Mouse (Mus musculus) lung, postnatal 4 days (tissue): ENCODE results near the gene Dhodh.

Experiments
- DNase-seq, 2 experiments: peaks; one replicate each; pipeline ENCODE4 v3.0.0; 2021

The Dhodh gene

DNA sequence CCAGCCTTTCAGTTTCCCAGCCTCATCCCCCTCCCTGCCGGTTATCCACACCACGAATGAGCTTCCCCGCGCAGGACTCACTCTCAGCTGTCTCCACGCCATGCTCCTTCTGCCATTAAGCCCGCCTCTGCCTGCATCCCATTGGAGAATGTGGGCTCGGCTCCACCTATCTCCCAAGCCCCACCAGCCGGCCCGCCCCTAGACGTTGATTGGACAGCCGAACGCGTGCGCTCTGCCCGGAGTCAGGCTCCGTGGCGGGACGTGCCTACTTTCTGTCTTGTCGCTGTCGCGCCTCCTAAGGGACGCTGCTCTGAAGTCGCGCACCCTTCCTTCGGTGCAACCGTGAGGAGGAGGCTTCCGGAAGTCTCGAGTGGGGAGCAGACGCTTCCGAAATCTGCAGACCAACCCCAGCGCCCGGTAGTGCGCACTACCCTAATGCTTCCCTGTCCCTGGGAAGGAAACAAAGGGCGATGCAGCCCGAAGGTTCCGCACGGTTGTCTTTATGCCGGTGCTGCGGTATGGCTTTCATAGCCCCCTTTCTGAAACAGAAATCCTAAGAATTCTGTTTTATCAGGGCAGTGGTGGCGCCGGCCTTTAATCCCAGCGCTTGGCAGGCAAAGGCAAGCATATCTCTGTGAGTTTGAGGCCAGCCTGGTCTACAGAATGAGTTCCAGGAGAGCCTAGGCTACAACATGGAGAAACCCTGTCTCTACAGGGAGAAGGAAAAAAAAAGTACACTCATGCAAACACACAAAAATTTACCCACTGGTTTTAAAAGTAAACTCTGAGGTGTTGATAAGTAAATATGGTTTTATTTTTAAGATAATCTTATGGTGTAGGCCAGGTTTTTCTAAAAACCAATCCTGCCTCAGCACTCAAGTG, at the start of gene Dhodh:
TSS of gene Dhodh (minus strand) at position 403 of the 882 bp plus-strand sequence.
- DNase-seq = peak; percentile 97 to 98

DNA sequence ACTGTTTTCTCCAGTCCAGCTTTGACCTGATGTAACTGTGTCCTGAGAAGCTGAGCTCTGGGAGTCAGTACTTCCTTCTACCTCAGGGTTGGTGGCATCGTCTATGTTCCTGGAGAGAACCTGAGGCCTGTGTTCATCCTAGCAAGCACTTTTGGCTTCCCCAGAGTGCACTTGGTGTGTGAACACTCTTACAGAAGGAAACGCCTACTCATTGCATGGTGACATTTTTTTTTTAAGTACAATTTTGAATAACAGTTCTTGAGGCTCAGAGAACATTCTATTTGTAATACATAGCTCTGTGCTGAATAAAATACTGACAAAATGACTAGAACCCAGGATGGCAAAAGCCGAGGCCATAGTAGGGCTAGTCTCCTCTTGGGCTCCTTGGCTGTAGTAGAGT, 48.4 kb upstream of the Dhodh start:
- DNase-seq = no peak

GRCm38 (mm10) chr8:109650801-109651200, 42.3 kb upstream of the Dhodh start:
- no peak for DNase-seq

- DNase-seq = no peak
These were observed 40.0 kb upstream of the Dhodh start for GRCm38 (mm10) chr8:109648469-109648868.

GRCm38 (mm10) chr8:109647331-109647730, 38.9 kb upstream of the Dhodh start:
- no peak for DNase-seq

DNA sequence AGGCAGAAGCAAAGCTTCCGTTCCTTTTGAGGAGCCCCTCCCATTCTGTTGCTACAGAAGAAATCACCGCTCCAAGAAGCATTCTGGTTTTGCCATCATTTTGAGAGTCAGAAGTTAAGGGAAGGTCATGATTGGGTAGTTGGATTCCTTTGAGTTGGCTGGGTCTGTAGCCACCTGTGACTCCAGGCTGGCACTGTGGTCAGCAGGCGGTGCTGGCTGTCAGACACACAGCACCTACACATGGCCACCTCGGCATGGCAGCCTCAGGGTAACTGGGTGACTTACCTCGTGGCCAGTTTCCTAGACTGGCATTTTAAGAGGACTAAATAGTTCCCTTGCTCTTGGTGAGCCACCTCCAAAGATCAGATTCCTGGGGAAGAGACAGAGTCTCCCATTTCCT, 32.8 kb upstream of the Dhodh start:
- DNase-seq = no peak

GRCm38 (mm10) chr8:109640410-109640809, 31.9 kb upstream of the Dhodh start:
- no peak for DNase-seq

GRCm38 (mm10) chr8:109638851-109639250, 30.4 kb upstream of the Dhodh start:
- DNase-seq = no peak

GRCm38 (mm10) chr8:109635146-109635545, 26.7 kb upstream of the Dhodh start:
- DNase-seq = no peak

DNA sequence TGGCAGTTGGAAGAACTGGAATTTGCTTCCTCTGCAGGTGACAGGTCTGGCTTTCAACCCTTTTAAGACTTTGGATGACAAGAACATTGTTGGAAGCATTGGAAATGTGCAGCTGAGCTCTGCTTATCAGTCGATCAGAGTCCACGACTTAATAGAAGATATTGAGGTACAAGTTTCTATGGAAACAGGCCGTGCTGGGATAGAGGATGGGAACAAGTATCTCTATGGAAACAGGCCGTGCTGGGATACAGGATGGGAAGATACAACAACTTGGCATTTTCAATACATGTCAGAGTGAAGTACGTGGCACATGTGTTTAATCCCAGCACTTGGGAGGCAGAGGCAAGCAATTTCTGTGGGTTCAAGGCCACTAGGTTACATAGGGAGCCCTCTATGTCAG, 24.0 kb upstream of the Dhodh start:
- no peak for DNase-seq

- no peak for DNase-seq
These were observed 20.2 kb upstream of the Dhodh start for GRCm38 (mm10) chr8:109628638-109629037.

DNA sequence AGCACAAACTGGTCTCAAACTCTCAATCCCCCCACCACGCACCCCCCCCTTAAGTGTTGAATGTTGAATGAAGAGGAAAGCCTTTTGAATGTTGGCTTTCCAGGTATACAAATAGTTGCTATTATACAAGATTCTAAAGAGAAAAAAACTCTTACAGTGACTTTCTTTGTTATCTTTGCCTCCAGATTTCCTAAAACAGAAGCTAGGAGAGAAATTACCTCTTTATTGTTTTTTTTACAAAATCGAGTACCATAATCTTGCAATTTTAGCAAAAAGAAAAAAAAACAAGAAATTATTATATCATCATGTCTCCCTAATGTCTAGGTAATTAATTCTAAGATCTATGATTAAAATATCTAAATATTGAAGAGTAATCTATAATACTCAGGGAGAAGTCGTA, 7.1 kb upstream of the Dhodh start:
- no peak for DNase-seq

DNA sequence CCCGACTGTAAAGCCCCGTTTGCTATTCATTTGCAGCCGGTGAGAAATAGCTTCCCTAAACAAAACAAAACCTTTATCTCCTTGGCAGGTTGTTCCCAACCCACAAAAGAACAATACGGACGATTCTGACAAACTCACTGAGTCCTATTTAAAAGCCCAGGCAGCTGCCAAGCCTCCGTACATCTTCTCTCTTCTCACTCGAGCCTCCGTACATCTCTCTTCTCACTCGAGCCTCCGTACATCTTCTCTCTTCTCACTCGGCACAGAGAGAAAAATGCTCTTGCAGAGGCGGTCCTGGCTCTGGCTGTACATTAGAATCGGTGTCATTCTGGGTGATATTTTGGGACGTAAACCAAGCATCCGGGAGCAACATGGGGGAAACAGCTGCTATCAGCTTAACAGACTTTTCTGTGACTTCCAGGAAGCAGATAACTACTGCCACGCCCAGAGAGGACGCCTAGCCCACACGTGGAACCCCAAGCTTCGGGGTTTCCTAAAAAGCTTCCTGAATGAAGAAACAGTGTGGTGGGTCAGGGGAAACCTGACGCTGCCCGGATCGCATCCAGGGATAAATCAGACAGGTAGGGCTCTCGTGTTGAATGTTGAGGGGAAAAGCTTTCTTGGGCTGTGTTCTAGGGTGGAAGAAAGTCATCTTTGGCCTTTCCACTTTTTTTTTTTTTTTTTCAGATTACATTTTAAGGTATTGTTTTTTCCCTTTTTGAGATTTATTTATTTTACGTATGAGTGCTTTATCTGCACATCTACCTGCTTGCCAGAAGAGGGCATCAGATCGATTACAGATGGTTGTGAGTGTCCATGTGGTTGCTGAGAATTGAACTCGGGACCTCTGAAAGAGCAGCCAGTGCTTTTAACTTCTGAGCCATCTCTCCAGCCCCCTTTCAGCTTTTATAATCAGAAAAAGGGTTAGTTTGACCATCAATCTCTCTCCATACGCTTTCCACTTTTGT, 6.1 kb upstream of the Dhodh start, which contains the start of gene Pkd1l3:
TSS of gene Pkd1l3 (plus strand) at position 275 of the 968 bp plus-strand sequence.
- peak in 1 of 2 experiments; percentile 16 for DNase-seq

- DNase-seq = peak; percentile 17 to 26
These were observed 655 bp upstream of the Dhodh start for GRCm38 (mm10) chr8:109609153-109609502.

- no peak for DNase-seq
These were observed 823 bp downstream of the Dhodh start for GRCm38 (mm10) chr8:109607650-109608049.

DNA sequence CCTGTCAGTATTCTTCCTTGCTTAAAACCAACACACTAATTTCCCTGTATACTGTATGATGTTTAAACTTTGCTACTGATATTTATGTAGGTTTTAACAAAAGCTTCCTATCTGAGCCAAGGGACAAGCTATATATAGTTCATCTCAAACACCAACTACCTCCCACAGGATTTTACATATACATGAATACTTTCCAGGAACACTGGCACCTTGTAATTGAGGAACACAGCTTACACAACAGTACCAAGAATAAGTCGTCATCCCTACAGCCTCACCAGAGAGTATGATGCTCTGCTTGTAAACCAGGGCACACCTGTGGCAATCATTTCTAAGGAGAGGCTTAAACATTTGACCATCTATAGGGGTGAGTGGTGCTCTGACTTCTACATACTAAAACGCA, 1.7 kb downstream of the Dhodh start:
- DNase-seq = no peak

- peak; percentile 61 to 70 for DNase-seq
These were observed 12.6 kb downstream of the Dhodh start for GRCm38 (mm10) chr8:109595854-109596253.

GRCm38 (mm10) chr8:109593117-109593788, 15.2 kb downstream of the Dhodh start:
- DNase-seq = peak; percentile 47 to 65

GRCm38 (mm10) chr8:109592164-109592563, 16.3 kb downstream of the Dhodh start:
- peak in 1 of 2 experiments; percentile 12 for DNase-seq

GRCm38 (mm10) chr8:109591367-109591766, 17.1 kb downstream of the Dhodh start:
- DNase-seq = peak in 1 of 2 experiments; percentile 9

GRCm38 (mm10) chr8:109590901-109591300, 17.6 kb downstream of the Dhodh start:
- DNase-seq = no peak

DNA sequence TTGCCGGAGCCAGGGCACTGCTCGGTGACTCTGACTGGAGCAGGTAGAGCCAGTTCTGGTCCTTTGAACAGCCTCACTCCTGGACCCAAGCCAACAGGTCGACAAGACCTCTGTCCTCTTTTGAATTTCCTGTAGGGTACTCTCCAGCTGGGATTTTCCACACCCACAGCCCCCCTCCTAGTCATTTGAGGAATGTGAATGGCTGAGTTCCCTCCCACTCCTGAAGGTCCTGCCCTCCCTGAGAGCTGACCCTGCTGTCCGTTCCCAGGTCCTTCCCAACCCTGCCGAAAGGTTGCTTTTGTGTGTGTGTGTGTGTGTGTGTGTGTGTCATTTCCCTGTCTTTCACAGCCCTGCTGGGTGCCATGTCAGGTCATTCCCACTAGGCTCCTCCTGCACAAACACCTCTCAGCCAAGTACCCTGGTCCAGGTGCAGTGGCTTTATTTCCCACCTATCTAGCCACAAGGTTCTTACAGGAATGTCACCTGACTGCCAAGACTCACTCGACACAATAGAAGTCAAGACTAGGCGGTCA, 21.4 kb downstream of the Dhodh start:
- DNase-seq = peak; percentile 78 to 85

DNA sequence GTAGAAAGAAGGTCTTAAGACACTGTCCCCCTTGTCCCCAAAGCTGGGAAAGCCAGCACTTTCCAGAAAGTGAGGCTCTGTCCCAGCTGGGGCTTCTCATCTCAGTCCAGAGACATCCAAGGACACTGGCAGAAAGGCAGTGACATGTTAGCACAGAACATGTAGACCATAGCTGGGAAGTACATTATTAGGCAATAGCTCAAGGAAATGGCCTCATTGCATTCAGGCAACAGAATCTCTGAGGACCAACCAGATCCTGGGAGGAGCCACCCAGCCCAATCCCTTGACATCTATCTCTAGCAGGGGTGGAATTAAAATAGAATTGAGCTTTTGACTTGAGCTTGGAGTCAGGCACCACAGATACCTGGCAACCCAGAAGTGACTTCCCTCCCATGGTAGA, 22.8 kb downstream of the Dhodh start:
- DNase-seq = no peak
